Mouse (Mus musculus): ENCODE measurements around the gene Srpr.

GRCm38 (mm10) chr9:35239734-35240133 is 39.8 kb downstream of the Srpr start:
- TF ChIP-seq CTCF (IDR thresholded peaks at IDR 0.05; ENCODE audit: extremely low read depth, insufficient read length, insufficient replicate concordance, low read depth, low read length) (no peak), POLR2A (IDR thresholded peaks at IDR 0.05; ENCODE audit: low read depth, low read length) (no peak)
